Mouse (Mus musculus): ENCODE results near the gene Eml5. TPM values are rescaled to one million over a fixed set of nuclear protein-coding genes. Genes with fewer than 3 reads are reported as not detected.

Eml5 gene
- total RNA-seq, 2 experiments from 2014 or later, result 68.5 to 77.3 TPM

GRCm38 (mm10) chr12:98745626-98746025 lies 155.7 kb downstream of the Eml5 start:
- no peak for DNase-seq (ENCODE audit: low spot score in 2 of 2)
- intact Hi-C loops (cut with DNase I), result loop anchor here (5.0 to 10.0 kb wide), 2 partner anchors 73 to 461 kb away; no protein-coding TSS in a partner anchor

GRCm38 (mm10) chr12:98741011-98741501 lies 160.2 kb downstream of the Eml5 start:
- no peak for DNase-seq (ENCODE audit: low spot score in 2 of 2)
- intact Hi-C loops (cut with DNase I), result loop anchor here (10.0 kb wide), 1 partner anchor 456 kb away; no protein-coding TSS in a partner anchor

GRCm38 (mm10) chr12:98737801-98738350 lies 163.4 kb downstream of the Eml5 start:
- DNase-seq (ENCODE audit: low spot score in 2 of 2), result no peak
- intact Hi-C loops (cut with DNase I), result no loop called here

- DNase-seq (ENCODE audit: low spot score in 2 of 2), result no peak
- intact Hi-C loops (cut with DNase I), result no loop called here
Observed at GRCm38 (mm10) chr12:98736951-98737800, 164.1 kb downstream of the Eml5 start, which contains the start of gene Ptpn21. Gene Ptpn21 (minus strand): TSS chr12:98737405.

Other genes with a start within 250 kb of the Eml5 start
- 1 to 10 TPM; 8.3 to 9.6 TPM for gene Ptpn21, start 164.1 kb downstream of the Eml5 start, total RNA-seq (2021)
- 10 to 100 TPM; 93.1 to 97.3 TPM for gene Zc3h14, start 154.5 kb downstream of the Eml5 start, total RNA-seq (2021)
- gene Ttc8, start 19.1 kb upstream of the Eml5 start, total RNA-seq (2021), result 10 to 100 TPM; 39.2 to 46.8 TPM

All from left cerebral cortex, postnatal 25 days (tissue).